Mouse (Mus musculus): Measurements from ENCODE around the gene Syvn1.

DNA sequence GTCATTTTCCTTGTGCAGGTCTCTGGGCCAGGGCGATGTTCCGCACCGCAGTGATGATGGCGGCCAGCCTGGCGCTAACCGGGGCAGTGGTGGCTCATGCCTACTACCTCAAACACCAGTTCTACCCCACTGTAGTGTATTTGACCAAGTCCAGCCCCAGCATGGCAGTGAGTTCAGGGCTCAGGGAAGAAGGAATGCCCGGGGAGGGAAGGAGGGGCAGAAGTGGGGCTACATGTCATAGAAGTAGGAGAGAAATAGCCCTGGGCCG is 1.5 kb downstream of the Syvn1 start:
- TF ChIP-seq GABPA (IDR thresholded peaks at IDR 0.05; ENCODE audit: low read depth, low read length) (no peak), TCF12 (IDR thresholded peaks at IDR 0.05; ENCODE audit: low read depth, low read length) (no peak), NRF1 (IDR thresholded peaks at IDR 0.05; ENCODE audit: insufficient read depth, low read depth, low read length, poor library complexity, severe bottlenecking) (no peak), POLR2A (IDR thresholded peaks at IDR 0.05; ENCODE audit: control insufficient read depth in 1 of 2, insufficient read depth in 1 of 2, low read depth in 1 of 2, low read length in 2 of 2, poor library complexity in 1 of 2) (no peak), ETS1 (IDR thresholded peaks at IDR 0.05; ENCODE audit: low read depth, low read length) (no peak), CHD2 (IDR thresholded peaks at IDR 0.05; ENCODE audit: low read length) (no peak)
